Mouse (Mus musculus) layer of hippocampus, adult 2 months (tissue): ENCODE data around the gene Gas2. TPM values are rescaled to one million over a fixed set of nuclear protein-coding genes. Genes with fewer than 3 reads are reported as not detected.

Experiments used
- DNase-seq, 2 experiments: peaks; one replicate each; pipeline ENCODE4 v3.0.0; 2022; ENCODE audit warnings: low spot score in 2 of 2
- H3K27ac ChIP-seq: fragments of 200-600 bp; 2 replicates; pipeline ENCODE4 v1.8.1; 2022
- H3K4me3 ChIP-seq: fragments of 200-600 bp; 2 replicates; pipeline ENCODE4 v1.8.1; 2022; ENCODE audit warnings: mild to moderate bottlenecking
- CTCF ChIP-seq: fragments of 200-600 bp; conservative IDR thresholded peaks from 2 replicates; pipeline ENCODE4 v1.8.1; 2022; ENCODE audit warnings: antibody characterized with exemption, mild to moderate bottlenecking, moderate library complexity
- total RNA-seq, 2 experiments: library from RNA; stranded (reverse); gene quantifications; 2 replicates each; pipeline ENCODE4 v1.2.3; 2021

Gas2 gene
- total RNA-seq, 2 experiments from 2014 or later = 28.2 to 31.0 TPM

DNA sequence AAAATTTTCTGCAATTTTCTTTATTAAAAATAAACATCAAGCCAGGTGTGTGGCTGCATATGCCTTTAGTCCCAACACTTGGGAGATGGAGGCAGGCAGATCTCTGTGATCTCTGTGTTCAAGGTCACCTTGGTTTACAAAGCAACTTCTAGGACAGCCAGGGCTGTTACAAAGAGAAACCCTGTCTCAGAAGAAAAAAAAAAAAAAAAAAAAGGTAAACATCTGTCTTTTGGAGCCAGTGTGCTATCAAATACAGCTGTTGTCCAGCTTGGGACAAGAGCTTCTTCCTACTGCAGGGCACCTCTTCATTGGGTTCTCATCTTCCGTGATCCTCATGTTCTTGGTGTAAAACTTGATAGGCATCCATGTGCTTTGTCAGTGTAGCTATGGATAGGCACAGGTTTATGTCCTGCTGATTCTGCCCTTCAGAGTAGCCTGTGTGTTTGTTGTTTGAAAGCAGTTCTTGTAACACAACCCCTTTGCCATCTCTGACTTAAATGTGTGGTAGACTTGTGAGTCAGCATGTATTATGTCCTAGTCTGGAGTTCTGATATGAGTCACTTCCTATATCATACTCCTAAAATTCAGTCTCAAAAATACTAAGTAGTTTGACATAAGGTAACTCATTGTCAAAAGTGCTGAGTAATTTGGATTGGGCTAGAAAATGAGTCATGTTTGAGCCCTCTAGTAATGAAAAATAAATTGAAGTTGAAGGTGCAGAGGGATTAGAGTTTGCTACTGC, 30.6 kb downstream of the Gas2 start:
- Histone ChIP-seq H3K4me3 (no peak overlapping the region), H3K27ac (no peak overlapping the region)
- no peak for DNase-seq
- no peak for TF ChIP-seq CTCF

DNA sequence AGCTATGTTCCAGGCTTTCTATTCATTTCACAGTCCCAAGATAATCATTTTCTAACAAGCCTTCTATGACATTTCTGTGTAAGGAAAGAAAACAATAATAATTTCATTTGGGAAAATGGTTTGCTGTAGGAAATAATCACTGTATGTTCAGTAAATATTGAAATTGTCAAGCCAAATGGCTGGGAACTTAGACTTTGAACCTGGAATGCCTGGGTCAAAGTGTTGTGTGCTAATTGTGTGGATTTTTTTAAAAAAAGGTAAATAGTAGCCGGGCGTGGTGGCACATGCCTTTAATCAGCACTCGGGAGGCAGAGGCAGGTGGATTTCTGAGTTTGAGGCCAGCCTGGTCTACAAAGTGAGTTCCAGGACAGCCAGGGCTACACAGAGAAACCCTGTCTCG, 31.2 kb downstream of the Gas2 start:
- Histone ChIP-seq H3K4me3 (no peak overlapping the region), H3K27ac (no peak overlapping the region)
- DNase-seq = no peak
- TF ChIP-seq CTCF = no peak

DNA sequence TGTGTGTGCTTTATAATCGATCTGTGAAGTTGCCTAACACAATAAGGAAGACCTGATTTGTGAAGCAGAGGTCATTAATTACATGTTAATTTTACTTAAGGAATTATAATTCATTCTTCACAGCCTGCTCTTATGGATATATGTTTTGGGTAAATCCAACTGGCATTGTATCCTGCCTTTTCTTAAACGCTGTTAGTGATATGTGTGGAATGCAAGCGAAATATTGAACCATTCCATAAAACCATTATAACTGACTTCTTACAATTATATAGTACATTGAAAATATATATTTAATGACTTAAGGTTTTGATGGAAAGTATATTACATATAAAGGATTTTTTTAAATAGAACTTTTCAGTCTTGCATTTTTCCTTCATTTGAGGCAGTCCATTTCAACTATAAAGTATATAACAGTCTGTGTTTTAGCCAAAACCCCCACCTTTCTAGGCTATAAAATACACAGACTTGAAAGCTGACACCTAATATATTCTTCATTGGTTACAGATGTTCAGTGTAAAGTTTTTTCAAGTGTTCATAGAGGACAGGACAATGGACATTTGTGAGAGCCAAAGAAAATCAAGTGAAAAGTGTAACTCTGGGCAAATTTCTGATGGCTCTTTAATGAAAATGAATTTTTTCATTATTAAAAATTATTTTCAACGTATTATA, 32.5 kb downstream of the Gas2 start:
- no peak for TF ChIP-seq CTCF
- Histone ChIP-seq H3K27ac (no peak overlapping the region), H3K4me3 (no peak overlapping the region)
- DNase-seq = no peak

DNA sequence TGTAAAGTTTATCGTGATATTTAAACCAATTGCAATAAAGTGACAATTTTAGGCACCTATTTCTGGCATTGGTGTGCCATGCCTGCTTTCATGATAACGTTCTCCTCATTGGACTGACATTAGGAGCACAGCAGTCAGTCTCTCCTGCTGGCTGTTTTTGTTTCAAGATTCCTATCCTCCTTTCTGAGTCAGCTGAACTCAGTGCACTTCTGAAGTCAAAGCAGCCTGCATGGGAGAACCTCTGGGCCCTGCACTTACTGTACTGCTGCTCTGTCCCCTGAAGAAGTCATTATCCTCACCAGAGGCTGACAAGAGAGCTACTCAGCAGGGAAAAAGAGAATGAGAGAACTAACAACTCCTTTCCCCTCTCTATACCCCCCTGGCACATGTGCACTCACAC, 33.1 kb downstream of the Gas2 start:
- Histone ChIP-seq H3K27ac (no peak overlapping the region), H3K4me3 (no peak overlapping the region)
- no peak for TF ChIP-seq CTCF
- no peak for DNase-seq

DNA sequence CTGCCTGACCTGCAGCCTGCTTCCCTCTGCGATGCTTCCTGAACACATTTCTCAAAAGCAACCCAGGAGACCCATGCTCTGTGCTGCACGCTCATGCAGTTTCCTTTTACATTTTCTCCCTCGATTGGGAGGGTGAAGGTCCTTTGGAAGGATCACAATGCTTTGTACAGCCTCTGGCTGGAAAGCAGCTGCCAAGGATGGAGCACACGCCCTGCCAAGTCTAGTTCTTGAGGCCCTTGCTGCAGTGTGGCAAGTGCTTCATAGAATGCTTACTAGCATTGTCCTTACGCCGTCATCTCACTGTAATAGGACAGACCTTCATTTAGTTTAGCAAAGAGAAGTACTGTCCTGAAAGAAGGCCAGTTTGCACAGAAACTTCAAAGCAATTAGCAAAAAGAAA, 37.3 kb downstream of the Gas2 start:
- Histone ChIP-seq H3K27ac (no peak overlapping the region), H3K4me3 (no peak overlapping the region)
- no peak for DNase-seq
- TF ChIP-seq CTCF = no peak

DNA sequence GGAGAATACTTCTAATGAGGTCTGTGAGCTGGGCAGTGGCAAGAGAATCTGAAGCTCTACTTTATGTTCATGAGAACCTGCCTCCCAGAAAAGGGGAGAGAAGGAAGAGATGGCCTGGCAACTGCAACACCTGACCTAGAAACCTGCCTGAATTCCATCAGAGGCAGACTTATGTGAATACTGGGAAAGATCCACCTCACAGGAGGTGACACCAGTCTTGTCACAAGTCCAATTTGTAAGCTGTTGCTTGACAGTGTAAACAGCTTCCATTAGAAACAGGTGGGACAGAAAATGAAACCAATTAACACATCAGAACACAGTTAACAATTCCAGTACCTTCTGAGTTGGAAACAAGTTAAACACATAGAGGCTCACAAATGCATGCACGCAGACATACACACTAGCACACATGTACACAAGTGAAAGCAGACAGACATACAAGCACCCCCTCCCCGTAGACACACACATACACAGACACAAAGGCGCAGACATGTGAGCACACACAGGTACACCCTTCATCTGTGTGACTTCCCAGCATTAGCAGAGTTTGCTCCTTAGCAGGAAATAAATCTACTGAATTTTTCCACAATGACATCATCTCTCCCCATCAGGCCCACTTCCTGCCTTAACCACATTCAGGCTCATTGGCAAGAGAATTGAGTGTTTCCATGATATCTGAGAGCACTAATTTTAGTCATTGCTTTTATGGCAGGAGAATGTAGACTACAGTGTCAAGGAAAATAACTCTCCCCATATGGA, 51.7 kb downstream of the Gas2 start:
- peak in 1 of 2 experiments; percentile 4 for DNase-seq
- no peak for TF ChIP-seq CTCF
- no peak overlapping the region for H3K4me3 ChIP-seq
- no peak overlapping the region for H3K27ac ChIP-seq

DNA sequence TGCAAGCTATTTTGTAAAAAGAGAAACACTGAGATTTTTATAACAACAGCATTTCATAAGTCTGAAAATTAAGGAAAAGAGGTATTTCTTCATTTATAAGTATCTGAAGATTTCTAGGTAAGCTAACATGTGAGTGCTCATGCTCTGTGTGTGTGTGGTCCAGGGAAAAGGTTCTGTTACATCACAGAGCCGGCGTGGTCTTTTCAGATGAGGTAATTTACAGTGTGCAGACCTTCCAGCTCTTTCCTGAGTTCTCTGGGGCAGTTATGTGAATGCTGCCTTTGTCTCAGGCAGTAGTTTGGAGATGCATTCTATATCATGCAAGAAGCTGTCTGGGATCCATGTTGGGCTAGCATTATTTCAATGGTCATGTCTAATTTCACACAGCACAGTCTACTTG, 52.3 kb downstream of the Gas2 start:
- DNase-seq = no peak
- H3K4me3 ChIP-seq = no peak overlapping the region
- H3K27ac ChIP-seq = no peak overlapping the region
- TF ChIP-seq CTCF = no peak

DNA sequence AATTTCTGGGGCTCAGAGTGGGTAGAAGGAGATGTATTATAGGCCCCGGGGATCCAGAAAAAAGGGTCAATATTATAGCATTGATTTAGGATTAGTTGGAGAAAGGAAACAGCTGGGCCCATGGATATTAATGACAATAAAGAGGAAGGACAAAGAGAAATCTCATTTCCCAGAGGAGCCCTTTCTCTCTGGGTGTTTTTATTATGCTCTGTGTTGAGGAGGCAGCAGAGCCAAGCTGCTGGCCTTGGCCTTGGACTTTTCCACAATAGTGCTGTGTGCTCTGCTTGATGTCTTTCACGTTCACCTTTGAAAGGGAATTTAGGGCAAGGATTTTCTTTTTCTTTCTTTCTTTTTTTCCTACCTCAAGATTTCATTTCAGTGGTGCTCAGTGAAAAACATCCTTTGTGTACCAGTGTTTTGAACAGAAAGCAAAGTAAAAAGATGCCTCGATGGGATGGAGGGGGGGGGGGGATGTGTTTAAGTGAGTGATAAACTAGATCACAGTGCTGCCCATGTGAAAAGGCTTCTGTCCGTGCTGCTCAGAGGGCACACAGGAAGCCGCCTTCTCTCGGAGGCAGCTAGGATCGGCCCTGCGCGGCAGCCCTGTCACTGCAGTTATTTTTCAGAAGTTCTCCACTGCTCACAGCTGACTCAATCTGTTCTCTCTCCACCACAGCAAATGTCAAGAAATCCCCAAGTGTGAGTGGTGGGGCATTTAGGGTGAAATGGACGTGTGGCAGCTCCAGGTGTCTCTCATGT, 67.1 kb downstream of the Gas2 start:
- H3K27ac ChIP-seq = peak overlapping the region; percentile 65; the same call in 1 of the 2 replicates
- H3K4me3 ChIP-seq = no peak overlapping the region
- no peak for TF ChIP-seq CTCF
- DNase-seq = no peak

DNA sequence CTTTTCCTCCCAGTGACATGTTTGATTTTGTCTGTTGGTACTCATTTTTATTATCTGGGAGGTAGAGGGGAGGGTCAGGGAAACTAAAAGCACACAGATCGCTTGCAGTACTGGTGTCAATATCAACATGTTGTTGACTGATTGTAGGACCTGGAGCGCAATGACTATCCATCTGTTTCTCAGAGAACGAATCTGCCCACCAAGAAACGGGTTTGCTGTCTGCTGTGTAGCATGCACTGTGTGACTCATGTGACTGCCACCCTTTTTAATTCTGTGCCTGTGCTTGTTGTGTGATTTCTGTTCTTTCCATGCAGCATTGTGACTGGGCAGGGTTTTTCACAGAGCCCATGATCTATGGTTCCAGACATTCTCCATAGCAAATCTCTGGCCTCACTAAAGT, 69.4 kb downstream of the Gas2 start:
- Histone ChIP-seq H3K4me3 (no peak overlapping the region), H3K27ac (peak overlapping the region; percentile 49; the same call in 1 of the 2 replicates)
- peak; percentile 42 to 51 for DNase-seq
- no peak for TF ChIP-seq CTCF

DNA sequence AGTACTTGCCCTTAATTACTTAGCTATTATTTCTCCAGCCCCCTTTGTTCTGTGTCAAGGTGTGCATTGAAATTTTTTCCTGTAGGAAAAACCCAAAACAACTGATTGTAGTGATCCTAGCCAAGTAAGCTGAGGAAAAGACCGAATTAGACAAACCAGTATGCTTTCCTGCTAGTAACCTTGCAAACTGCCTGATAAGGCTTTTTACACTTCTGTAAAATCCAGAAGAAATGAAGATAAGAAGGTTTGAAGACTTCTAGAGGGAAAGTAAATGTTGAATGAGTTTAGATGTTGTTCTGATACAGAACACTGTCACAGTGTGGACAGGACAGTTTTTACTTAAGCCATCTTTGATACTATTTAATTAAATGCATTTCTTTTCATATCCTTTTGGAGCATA, 75.5 kb downstream of the Gas2 start:
- no peak for DNase-seq
- Histone ChIP-seq H3K4me3 (no peak overlapping the region), H3K27ac (no peak overlapping the region)
- TF ChIP-seq CTCF = no peak

DNA sequence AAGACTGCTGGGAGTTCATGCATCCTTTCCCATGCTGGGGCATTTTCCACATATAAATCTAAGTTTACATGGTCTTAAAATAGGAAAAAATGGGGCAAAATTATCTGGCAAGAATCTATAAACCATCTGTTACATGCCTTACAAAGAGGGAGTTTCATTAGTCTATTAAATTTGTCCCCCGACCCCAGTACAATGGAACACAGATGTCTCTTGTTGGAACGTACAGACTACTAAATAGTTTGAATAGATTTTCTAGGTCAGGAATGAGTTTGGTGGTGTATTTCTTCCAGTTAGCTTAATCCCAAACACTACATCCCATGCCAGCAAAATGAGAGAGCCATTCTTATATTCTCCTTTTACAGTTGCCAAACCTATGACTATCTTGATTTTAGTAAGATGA, 78.6 kb downstream of the Gas2 start:
- no peak for TF ChIP-seq CTCF
- DNase-seq = no peak
- Histone ChIP-seq H3K27ac (no peak overlapping the region), H3K4me3 (no peak overlapping the region)

DNA sequence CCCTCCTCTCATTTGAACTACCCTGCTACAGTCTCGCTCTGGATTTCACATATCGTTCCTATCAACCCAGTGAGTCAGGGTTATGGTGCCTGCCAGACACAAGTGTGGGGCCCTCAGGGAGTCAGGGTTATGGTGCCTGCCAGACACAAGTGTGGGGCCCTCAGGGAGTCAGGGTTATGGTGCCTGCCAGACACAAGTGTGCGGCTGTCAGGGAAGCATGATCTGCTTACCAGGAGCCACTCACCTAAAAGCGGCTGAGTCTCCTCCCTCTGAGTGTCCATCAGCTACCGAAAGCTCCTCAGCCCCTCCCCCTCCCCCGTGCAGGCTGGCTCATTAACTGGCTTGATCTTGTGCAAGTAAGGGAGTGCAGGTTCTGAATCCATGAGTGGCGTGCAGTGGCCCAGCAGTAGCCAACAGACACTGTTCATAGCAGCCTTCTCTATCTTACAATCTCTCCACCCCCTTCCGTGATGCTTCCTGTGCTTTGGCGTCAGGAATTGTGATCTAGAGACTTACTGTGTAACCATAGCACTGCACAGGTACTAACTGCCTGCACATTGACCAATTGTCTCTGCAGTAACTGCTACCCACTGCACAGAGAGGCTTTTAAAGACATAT, 93.7 kb downstream of the Gas2 start:
- Histone ChIP-seq H3K27ac (no peak overlapping the region), H3K4me3 (no peak overlapping the region)
- DNase-seq = no peak
- no peak for TF ChIP-seq CTCF
